Mouse (Mus musculus) heart, embryonic 12.5 days (tissue): ENCODE data around the gene Exo5. TPM values are rescaled to one million over a fixed set of nuclear protein-coding genes. Genes with fewer than 3 reads are reported as not detected.
A peak's percentile ranks its signal among the peaks of the same experiment; 100 is the strongest.

ENCODE experiments used
- ATAC-seq: fragments of 200-750 bp; cut with Nextera tagmentation; 2 replicates; pipeline ENCODE4 v1.8.0; 2017; ENCODE audit warnings: moderate TSS enrichment, moderate library complexity; ENCODE audit not compliant: insufficient number of reproducible peaks, low FRiP score
- H3K27ac ChIP-seq: fragments of 300-500 bp; sonication (generic); 2 replicates; pipeline ENCODE4 v1.5.1; 2016; ENCODE audit warnings: mild to moderate bottlenecking, moderate library complexity; ENCODE audit not compliant: poor library complexity, severe bottlenecking
- H3K27me3 ChIP-seq: fragments of 300-500 bp; sonication (generic); replicated peaks from 2 replicates; pipeline ENCODE4 v1.6.1; 2016; ENCODE audit warnings: mild to moderate bottlenecking, moderate library complexity
- H3K36me3 ChIP-seq: fragments of 300-500 bp; sonication (generic); 2 replicates; pipeline ENCODE4 v1.6.1; 2016; ENCODE audit warnings: mild to moderate bottlenecking, moderate library complexity
- H3K4me1 ChIP-seq: fragments of 300-500 bp; sonication (generic); replicated peaks from 2 replicates; pipeline ENCODE4 v1.6.1; 2016; ENCODE audit warnings: mild to moderate bottlenecking
- H3K4me2 ChIP-seq: fragments of 300-500 bp; sonication (generic); 2 replicates; pipeline ENCODE4 v1.6.1; 2016; ENCODE audit warnings: mild to moderate bottlenecking, moderate library complexity
- H3K4me3 ChIP-seq: fragments of 300-500 bp; sonication (generic); 2 replicates; pipeline ENCODE4 v1.5.1; 2016; ENCODE audit warnings: mild to moderate bottlenecking
- H3K9ac ChIP-seq: fragments of 300-500 bp; sonication (generic); 2 replicates; pipeline ENCODE4 v1.6.1; 2016; ENCODE audit warnings: mild to moderate bottlenecking, moderate library complexity
- H3K9me3 ChIP-seq: fragments of 300-500 bp; sonication (generic); replicated peaks from 2 replicates; pipeline ENCODE4 v1.6.1; 2016; ENCODE audit warnings: mild to moderate bottlenecking, moderate library complexity
- WGBS: fragments of 180-500 bp; shearing (Covaris S2); methylation state at CpG from one replicate; pipeline ENCODE4 v1.1.7; 2016; 5-methylcytosine and 5-hydroxymethylcytosine counted together
- polyA plus RNA-seq: library from polyadenylated mRNA; unstranded; fragments of >200 nt; fragmentation: Nextera tagmentation; extraction: Ambion mirVana; gene quantifications from 2 replicates; pipeline ENCODE4 v1.2.1, GENCODE M21; 2016

The Exo5 gene
- polyA plus RNA-seq, 1 experiment from 2014 or later = 11.9 TPM

- Histone ChIP-seq H3K4me2 (no peak overlapping the region), H3K9ac (no peak overlapping the region), H3K27ac (no peak overlapping the region), H3K36me3 (no peaks in the 10 kb centered on the region), H3K27me3 (peaks cover 25% of the 10 kb centered on the region), H3K9me3 (no peaks in the 10 kb centered on the region), H3K4me1 (peaks cover 14% of the 10 kb centered on the region), H3K4me3 (no peak overlapping the region)
- ATAC-seq = no peak
- 31% methylated on average over 8 of the region's 8 CpGs for WGBS
Observed at GRCm38 (mm10) chr4:120887381-120888112, 37.3 kb downstream of the Exo5 start.

GRCm38 (mm10) chr4:120886811-120887210, 38.0 kb downstream of the Exo5 start:
- WGBS = 79% methylated on average over 5 of the region's 5 CpGs

GRCm38 (mm10) chr4:120886131-120886530, 38.7 kb downstream of the Exo5 start:
- peak overlapping the region; percentile 51 for H3K4me2 ChIP-seq
- H3K9ac ChIP-seq = no peak overlapping the region
- H3K9me3 ChIP-seq = no peaks in the 10 kb centered on the region
- ATAC-seq = no peak
- H3K4me1 ChIP-seq = peaks cover 14% of the 10 kb centered on the region
- no peak overlapping the region for H3K4me3 ChIP-seq
- WGBS = 11% methylated on average over 4 of the region's 4 CpGs
- H3K27ac ChIP-seq = no peak overlapping the region
- peaks cover 16% of the 10 kb centered on the region for H3K27me3 ChIP-seq
- no peaks in the 10 kb centered on the region for H3K36me3 ChIP-seq

More at GRCm38 (mm10) chr4:120886811-120887210, 38.0 kb downstream of the Exo5 start:
- no peak overlapping the region for H3K9ac ChIP-seq
- peaks cover 14% of the 10 kb centered on the region for H3K4me1 ChIP-seq
- H3K4me3 ChIP-seq = no peak overlapping the region
- no peaks in the 10 kb centered on the region for H3K9me3 ChIP-seq
- ATAC-seq = no peak
- H3K27ac ChIP-seq = no peak overlapping the region
- H3K36me3 ChIP-seq = no peaks in the 10 kb centered on the region
- no peak overlapping the region for H3K4me2 ChIP-seq
- H3K27me3 ChIP-seq = peaks cover 19% of the 10 kb centered on the region

GRCm38 (mm10) chr4:120885208-120886120, 39.4 kb downstream of the Exo5 start:
- ATAC-seq = no peak

GRCm38 (mm10) chr4:120882002-120882625, 42.7 kb downstream of the Exo5 start:
- Histone ChIP-seq H3K9me3 (no peaks in the 10 kb centered on the region), H3K4me3 (no peak overlapping the region), H3K36me3 (no peaks in the 10 kb centered on the region), H3K4me2 (no peak overlapping the region), H3K9ac (no peak overlapping the region), H3K27ac (no peak overlapping the region), H3K27me3 (peaks cover 14% of the 10 kb centered on the region), H3K4me1 (peaks cover 14% of the 10 kb centered on the region)
- WGBS = 49% methylated on average over 5 of the region's 5 CpGs
- ATAC-seq = no peak

More at GRCm38 (mm10) chr4:120885208-120886120, 39.4 kb downstream of the Exo5 start:
- Histone ChIP-seq H3K4me2 (peak overlapping the region; percentile 51), H3K4me1 (peaks cover 14% of the 10 kb centered on the region), H3K27me3 (peaks cover 16% of the 10 kb centered on the region), H3K9me3 (no peaks in the 10 kb centered on the region), H3K36me3 (no peaks in the 10 kb centered on the region), H3K27ac (0 out of 2 replicates have a peak overlapping the region, but pooled peaks have one; percentile 1), H3K9ac (no peak overlapping the region), H3K4me3 (no peak overlapping the region)
- WGBS = 20% methylated on average over 13 of the region's 13 CpGs

- no peak overlapping the region for H3K4me2 ChIP-seq
- H3K27me3 ChIP-seq = 0 out of 2 replicates have a peak, but pooled peaks cover 9% of the 10 kb centered on the region
- H3K36me3 ChIP-seq = no peaks in the 10 kb centered on the region
- WGBS = 38% methylated on average over 6 of the region's 6 CpGs
- H3K4me1 ChIP-seq = peaks cover 9% of the 10 kb centered on the region
- no peaks in the 10 kb centered on the region for H3K9me3 ChIP-seq
- H3K4me3 ChIP-seq = no peak overlapping the region
- no peak for ATAC-seq
- H3K9ac ChIP-seq = no peak overlapping the region
- H3K27ac ChIP-seq = no peak overlapping the region
Observed at GRCm38 (mm10) chr4:120880731-120881432, 43.9 kb downstream of the Exo5 start.

- 34% methylated on average over 4 of the region's 4 CpGs for WGBS
- H3K27ac ChIP-seq = no peak overlapping the region
- H3K27me3 ChIP-seq = 0 out of 2 replicates have a peak, but pooled peaks cover 15% of the 10 kb centered on the region
- ATAC-seq = no peak
- H3K4me1 ChIP-seq = no peaks in the 10 kb centered on the region
- no peak overlapping the region for H3K4me3 ChIP-seq
- H3K4me2 ChIP-seq = no peak overlapping the region
- H3K36me3 ChIP-seq = no peaks in the 10 kb centered on the region
- H3K9ac ChIP-seq = no peak overlapping the region
- H3K9me3 ChIP-seq = no peaks in the 10 kb centered on the region
Observed at GRCm38 (mm10) chr4:120879386-120879785, 45.4 kb downstream of the Exo5 start.

GRCm38 (mm10) chr4:120878728-120879127, 46.1 kb downstream of the Exo5 start:
- no peak overlapping the region for H3K27ac ChIP-seq
- 0 out of 2 replicates have a peak, but pooled peaks cover 15% of the 10 kb centered on the region for H3K27me3 ChIP-seq
- no peaks in the 10 kb centered on the region for H3K9me3 ChIP-seq
- 75% methylated on average over 3 of the region's 3 CpGs for WGBS
- no peak overlapping the region for H3K4me2 ChIP-seq
- no peaks in the 10 kb centered on the region for H3K4me1 ChIP-seq
- ATAC-seq = no peak
- no peak overlapping the region for H3K9ac ChIP-seq
- H3K4me3 ChIP-seq = no peak overlapping the region
- no peaks in the 10 kb centered on the region for H3K36me3 ChIP-seq

GRCm38 (mm10) chr4:120875961-120876360, 48.9 kb downstream of the Exo5 start:
- Histone ChIP-seq H3K9ac (no peak overlapping the region), H3K4me3 (no peak overlapping the region), H3K27ac (no peak overlapping the region), H3K4me1 (no peaks in the 10 kb centered on the region), H3K9me3 (no peaks in the 10 kb centered on the region), H3K36me3 (no peaks in the 10 kb centered on the region), H3K4me2 (no peak overlapping the region), H3K27me3 (0 out of 2 replicates have a peak, but pooled peaks cover 8% of the 10 kb centered on the region)
- WGBS = 71% methylated on average over 3 of the region's 3 CpGs
- ATAC-seq = no peak
